Mouse (Mus musculus) cerebellum, adult 11-12 months (tissue): Measurements from ENCODE around the gene Gm20422.

Experiments used
- DNase-seq: peaks from one replicate; pipeline ENCODE4 v3.0.0; 2022

Gm20422 gene

DNA sequence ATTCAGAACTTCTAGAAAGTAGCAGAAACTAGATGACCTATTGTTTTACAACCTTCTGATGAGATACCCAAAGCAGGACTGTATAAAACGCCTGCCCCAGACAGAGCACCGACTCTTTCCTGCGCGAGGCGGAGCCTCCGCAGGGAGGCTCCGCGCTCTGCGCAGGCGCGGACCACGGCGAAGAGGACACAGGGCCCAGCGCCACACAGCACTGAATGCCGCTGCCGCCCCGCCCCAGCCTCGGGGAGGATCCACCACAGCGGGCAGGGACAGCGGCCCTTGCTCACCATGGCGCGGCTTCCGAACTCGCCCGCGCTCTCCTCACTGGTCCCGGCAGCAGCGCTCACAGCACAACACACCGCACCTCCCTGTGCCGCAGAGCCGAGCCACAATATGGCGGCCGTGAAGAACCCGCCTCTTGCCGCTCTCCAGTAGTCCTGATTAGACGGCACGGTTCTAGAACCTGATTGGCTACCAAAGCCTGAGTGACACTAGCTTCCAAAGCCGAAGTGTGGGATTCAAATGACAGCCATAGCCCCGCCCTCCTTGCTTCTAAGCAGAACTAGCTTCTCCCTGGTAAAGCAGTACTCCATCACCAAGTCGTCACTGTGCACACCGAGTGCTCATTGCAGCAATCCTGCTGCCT lies at the start of gene Gm20422:
Gene Gm20422 (minus strand): TSS at position 384 of the 646 bp plus-strand sequence.
- DNase-seq: peak; percentile 93

DNA sequence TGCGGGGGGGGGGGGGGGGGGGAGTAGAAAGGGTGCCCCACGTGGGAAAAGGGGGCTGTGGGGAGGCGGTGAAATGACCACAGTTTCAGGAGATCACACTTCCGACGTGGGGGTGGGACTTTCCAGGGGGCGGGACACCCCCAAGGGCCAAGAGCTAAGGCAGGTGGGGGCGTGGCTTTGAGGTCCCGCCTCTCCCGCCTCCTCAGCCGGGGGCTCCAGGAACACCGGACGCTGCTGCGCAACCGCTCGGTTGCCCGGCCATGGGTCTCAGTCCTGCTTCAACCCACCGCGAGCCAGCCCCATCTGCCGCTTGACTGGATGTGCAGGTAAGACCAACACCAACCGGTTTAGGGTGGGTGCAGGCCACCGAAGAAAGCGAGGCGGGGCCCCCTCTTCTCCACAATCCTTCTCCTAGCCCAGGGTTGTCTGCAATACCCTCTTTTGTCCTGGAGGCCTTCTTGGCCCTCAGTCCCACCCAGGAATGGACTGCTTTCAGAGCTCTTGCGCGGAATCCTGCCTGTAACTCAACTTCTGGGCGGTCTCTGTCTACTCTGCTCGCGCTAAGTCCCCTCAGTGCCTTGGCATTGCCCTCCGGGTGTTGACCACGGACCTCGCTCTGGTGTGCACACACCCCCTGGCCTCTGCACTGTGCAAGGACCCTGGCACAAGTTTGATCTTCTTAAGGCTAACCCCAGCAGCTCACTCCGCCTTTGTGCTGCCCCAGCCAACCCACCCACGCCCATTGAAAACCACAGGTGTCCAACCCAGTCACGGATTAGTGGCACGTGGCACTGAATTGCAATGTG lies 47.9 kb upstream of the Gm20422 start, which contains the start of gene Lpar2:
Gene Lpar2 (plus strand): TSS at position 44 of the 806 bp plus-strand sequence.
- DNase-seq: no peak

- no peak for DNase-seq
Measured at GRCm38 (mm10) chr8:69821971-69822385, 47.3 kb upstream of the Gm20422 start.

GRCm38 (mm10) chr8:69820466-69820865 lies 45.8 kb upstream of the Gm20422 start:
- no peak for DNase-seq

GRCm38 (mm10) chr8:69815396-69815795 lies 40.7 kb upstream of the Gm20422 start:
- DNase-seq: no peak

DNA sequence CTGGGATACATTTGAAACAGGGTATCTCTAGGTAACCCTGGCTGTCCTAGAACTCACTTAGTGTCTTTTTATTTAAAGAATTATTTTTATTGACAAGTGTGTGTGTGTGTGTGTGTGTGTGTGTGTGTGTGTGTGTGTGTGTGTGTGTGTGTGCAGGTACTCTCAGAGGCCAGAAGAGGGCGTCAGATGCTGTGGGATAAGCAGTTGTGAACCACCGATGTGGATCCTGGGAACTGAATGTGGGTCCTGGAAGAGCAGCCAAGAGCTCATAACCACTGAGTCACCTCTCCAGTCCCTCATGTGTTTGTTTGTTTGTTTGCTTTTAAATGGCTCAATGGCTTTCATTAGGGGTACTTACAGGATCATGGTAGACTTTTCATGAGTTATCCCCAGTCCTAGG lies 40.2 kb upstream of the Gm20422 start:
- DNase-seq: no peak

DNA sequence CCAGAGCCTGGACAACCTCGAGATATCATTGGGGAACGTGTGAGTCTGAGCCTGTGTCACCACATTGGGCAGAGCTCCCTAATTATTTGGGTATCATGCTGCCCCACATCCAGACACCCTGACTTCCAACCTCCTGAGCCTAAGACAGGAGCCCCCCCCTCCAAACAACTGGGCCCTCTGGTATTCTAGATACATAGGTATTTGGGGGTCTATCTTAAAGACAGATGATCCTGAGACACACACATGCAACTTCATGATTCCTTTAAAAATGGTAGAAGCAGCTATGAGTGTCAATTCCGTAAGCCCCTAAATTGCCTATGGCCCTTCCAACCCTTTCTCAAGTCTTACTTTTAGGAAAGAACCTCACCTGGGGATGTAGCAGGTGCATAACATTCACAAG lies 35.1 kb upstream of the Gm20422 start:
- DNase-seq: no peak

- no peak for DNase-seq
Measured at GRCm38 (mm10) chr8:69808864-69809403, 34.2 kb upstream of the Gm20422 start.

DNA sequence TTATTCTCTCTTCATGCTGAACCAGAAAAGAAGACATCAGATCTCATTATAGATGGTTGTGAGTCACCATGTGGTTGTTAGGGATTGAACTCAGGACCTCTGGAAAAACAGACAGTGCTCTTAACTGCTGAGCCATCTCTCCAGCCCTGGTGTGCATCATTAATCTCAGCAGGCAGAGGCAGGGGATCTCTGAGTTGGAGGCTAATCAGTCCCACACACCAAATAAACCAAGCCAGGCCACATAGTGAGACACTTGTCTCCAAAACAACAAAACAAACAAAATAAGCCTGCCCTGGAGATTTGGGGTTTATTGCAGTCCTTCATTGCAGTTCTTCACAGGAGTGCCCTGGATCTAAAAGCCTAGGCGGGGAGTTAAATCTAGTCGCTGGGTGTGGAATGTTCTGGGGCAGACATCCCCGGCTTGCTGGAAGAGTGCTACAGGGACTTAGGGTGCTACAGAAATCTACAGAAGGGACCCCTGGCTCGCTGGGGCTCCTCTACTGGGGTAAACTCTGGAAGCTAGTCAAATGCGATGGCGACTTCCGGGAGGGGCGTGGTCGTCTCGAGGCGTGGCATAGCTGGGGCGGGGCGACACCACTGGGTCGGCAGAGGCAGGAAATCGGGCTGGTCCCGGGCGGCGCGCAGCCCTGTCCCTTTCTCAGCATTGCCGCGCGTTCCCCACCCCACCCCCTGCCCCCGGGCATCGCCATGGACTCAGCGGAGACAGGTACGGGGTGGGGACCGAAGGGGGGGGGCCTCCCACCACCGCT lies 33.6 kb upstream of the Gm20422 start, which contains the start of gene Gmip:
Gene Gmip (plus strand): TSS at position 586 of the 770 bp plus-strand sequence.
- DNase-seq: no peak

DNA sequence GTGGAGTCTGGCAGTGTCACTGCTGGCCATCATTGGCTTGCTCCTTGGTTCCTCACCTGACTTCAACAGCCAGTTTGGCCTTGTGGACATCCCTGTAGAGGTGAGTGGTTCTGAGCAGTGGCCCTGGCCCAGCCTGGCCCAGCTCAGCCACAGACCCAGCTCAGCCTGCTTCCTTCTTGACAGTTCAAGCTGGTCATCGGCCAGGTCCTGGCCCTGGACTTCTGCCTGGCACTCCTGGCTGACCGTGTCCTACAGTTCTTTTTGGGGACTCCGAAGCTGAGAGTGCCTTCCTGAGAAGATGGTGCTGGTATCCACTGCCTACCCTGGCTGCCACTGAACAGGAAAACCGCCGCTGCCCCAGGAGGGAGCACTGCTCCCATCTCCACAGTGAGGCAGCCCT lies 32.5 kb upstream of the Gm20422 start:
- DNase-seq: no peak

GRCm38 (mm10) chr8:69805491-69805890 lies 30.8 kb upstream of the Gm20422 start:
- DNase-seq: no peak

GRCm38 (mm10) chr8:69805086-69805485 lies 30.4 kb upstream of the Gm20422 start:
- DNase-seq: no peak

- DNase-seq: no peak
Measured at GRCm38 (mm10) chr8:69804537-69804936, 29.9 kb upstream of the Gm20422 start.

DNA sequence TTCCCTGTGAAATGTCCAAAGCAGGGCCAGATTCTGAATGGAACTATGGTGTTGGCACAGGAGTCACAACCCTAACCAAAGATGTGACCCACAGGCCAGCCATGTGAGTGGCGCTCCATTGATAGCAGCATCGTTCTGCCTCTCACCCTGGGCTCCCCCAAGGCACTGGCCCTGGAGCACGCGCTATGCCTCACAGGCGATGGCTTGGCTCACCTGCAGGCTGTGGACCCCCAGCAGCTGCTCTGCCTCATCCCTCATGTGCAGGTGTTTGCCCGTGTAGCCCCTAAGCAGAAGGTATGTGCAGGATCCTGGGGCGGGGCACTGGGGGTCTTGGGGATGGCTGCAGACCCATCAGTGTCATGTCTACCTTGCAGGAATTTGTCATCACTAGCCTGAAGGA lies 28.7 kb upstream of the Gm20422 start:
- no peak for DNase-seq

DNA sequence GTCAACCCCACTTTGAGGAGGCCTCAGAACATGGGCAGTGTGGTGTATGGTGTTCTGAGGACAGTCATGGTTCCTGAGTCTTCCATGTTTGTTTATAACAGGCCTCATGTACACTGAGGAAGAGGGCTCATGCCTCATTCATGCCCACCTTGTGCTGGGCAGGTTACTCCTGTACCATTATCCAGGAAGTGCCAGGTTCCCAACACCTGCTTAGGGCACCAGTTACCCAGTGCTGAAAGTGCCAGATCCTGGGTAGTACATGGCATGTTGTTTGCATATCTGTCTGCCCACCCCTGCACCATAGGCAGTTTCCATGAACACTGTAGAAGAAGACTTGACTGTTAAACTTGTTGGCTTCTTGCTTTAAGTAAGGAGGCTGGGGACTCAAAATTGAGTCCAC lies 27.5 kb upstream of the Gm20422 start:
- DNase-seq: no peak

- DNase-seq: no peak
Measured at GRCm38 (mm10) chr8:69801796-69802195, 27.1 kb upstream of the Gm20422 start.

DNA sequence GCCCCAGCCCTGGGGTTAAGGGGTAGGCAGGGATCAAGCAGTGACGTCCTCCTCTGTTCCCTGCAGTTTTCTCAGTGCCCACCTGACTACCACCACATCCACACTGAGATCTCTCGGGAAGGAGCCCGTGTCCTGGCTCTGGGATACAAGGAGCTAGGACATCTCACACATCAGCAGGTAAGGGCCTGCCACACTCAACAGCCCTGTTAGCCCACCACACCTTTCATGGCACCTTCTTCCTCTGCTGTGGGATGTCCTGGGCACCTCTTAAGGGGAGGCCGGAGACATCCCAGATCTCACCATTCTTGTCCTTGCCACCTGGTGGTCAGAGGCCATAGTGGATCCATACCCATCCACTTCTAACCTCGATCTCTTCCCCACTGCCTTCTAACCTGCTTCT lies 25.3 kb upstream of the Gm20422 start:
- DNase-seq: no peak

GRCm38 (mm10) chr8:69799261-69799660 lies 24.6 kb upstream of the Gm20422 start:
- DNase-seq: no peak

DNA sequence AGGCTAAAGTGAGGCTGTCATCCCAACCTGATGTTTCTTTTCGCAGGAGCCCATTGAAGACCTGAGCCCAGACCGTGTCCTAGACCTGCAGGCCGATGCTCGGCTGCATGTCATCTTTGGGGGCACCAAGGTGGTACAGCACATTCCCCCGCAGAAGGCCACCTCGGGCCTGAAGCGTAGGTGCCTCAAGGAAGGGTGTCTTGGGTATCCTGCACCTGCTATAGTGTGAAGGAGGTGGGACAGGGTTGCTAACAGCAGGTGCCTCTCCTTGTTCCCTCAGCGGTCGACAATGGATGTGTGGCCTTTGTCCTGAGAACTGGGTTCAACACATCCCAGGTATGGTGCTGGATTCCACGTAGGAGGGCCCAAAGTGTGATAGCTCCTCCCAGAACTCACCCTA lies 23.0 kb upstream of the Gm20422 start:
- no peak for DNase-seq

DNA sequence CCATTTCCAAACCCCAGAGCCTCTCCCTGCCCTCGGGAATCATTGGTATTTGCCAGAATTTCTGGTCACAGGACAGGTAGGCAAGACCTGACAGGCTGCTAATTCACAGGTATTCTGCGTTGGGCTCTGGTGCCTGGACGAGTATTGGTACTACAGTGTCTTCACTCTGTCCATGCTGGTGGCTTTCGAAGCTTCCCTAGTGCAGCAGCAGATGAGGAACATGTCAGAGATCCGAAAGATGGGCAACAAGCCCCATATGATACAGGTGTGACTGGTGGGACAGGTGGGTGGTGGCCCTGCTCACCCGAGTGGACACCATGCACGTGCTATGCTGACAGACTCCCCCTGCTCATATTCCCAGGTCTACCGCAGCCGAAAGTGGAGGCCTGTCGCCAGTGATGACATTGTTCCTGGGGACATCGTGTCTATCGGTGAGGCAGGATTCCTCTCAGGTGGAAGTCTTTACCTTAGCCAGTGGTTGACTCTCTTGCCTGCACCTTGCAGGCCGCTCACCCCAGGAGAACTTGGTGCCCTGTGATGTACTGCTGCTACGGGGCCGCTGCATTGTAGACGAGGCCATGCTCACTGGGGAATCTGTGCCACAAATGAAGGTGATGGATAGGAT lies 22.1 kb upstream of the Gm20422 start:
- no peak for DNase-seq

GRCm38 (mm10) chr8:69794901-69795300 lies 20.2 kb upstream of the Gm20422 start:
- no peak for DNase-seq

DNA sequence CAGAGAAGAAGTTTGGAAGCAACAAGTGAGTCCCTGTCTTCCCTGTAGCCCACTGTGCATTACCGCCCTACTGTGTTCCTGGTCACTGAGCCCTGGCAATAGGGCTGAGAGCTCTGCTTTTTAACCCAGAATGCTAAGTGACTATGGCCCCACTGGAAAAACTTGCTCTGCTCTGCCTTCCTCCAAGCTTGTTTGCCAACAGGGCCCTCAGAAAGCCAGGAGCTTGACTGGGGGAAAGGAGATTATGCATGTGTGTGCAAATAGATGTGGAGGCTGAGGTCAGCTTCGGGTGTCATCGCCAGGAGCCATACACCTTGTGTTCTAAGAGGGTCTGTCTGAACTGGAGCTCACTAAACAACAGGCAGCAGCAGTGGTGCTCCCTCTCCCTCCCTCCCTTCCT lies 19.4 kb upstream of the Gm20422 start:
- no peak for DNase-seq

- no peak for DNase-seq
Measured at GRCm38 (mm10) chr8:69793666-69794065, 19.0 kb upstream of the Gm20422 start.
